Mouse (Mus musculus) neutrophil, adult 59 days (primary cell): ENCODE data around the gene Zfp74. TPM values are rescaled to one million over a fixed set of nuclear protein-coding genes. Genes with fewer than 3 reads are reported as not detected.

Experiments used
- total RNA-seq, 2 experiments: library from RNA; stranded (reverse); gene quantifications; 1 replicate in 1 of 2; 2 replicates in 1 of 2; pipeline ENCODE4 v1.2.4; 2023

Zfp74 gene
- 1 to 10 TPM; 2.7 to 3.3 TPM for total RNA-seq

DNA sequence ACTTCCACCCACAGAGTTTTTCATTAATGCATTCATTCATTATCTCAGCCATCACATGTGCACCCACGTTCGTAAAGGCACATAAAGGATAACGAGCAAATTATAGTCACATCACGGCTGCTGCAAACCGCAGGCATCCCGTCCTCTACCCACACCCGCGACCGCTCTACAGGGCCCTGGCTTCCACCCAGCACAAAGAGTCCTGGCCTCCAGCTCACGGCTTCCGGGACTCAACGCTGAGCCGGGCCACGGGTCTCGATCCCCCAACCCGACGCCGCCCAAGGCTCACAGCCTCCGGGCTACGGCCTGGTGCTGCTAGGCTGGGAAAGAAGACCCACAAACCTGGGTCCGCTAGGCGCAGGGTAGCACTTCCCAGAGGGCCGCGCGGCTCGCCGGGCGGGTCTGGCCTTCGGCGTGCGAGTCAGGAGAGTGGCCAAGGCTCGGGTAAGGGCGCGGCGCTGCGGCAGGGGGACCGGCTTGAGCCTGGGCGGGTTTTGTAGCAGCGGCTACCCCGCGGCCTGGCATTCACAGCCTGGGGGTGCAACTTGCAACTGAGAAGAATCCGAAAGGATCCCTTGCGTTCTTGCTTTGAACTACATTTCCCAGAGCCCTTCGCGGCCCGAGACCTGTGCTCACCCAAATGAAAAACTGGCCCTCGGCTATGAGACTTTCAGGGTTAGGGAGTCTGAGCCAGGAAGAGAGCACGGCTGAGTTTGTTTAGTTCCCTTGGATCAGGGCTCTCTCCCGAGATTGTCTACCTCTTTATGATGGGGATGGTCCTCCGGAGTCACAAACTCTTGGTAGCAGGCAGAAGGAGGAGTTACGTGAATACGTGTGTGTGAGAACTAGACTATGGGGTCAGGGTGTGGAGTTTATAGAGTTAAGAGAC, at the start of gene Zfp74:
Gene Zfp74 (minus strand): TSS at position 577 of the 889 bp plus-strand sequence.

DNA sequence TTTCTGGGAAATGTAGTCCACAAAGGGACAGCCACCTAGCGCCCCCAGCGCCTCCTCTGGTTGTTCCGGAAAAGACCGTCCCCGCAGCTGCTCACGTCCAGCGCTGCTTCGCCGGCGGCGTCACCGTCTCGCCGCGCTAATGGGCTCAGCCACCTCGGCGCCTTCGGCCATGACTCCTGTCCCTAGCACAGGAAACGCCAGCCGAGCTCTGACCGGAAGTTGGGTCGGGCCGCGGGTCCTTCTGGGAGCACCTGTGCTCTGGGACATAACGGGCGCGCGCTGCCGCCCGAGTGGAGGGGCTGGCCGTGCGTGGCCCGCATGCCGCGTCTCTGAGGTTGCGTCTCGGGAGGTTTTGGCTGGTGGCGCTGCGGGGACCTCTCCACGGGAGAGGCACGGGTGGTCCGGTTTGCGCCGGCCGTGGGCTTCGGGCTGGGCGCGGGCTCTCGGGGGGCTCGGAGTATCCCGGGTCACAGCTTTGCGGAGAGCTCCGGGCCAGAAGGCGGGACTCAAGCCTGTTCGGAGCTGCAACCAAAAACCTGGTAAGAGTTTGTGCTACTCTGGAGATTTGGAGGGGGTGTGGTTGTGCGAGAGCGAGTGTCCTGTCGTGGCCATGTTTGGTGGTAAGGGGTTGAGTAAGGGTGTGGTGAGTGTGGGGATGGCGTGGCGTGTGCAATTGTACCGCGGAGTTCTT, 29.9 kb upstream of the Zfp74 start, which contains the start of gene Zfp568:
Gene Zfp568 (plus strand): TSS at position 266 of the 691 bp plus-strand sequence.

DNA sequence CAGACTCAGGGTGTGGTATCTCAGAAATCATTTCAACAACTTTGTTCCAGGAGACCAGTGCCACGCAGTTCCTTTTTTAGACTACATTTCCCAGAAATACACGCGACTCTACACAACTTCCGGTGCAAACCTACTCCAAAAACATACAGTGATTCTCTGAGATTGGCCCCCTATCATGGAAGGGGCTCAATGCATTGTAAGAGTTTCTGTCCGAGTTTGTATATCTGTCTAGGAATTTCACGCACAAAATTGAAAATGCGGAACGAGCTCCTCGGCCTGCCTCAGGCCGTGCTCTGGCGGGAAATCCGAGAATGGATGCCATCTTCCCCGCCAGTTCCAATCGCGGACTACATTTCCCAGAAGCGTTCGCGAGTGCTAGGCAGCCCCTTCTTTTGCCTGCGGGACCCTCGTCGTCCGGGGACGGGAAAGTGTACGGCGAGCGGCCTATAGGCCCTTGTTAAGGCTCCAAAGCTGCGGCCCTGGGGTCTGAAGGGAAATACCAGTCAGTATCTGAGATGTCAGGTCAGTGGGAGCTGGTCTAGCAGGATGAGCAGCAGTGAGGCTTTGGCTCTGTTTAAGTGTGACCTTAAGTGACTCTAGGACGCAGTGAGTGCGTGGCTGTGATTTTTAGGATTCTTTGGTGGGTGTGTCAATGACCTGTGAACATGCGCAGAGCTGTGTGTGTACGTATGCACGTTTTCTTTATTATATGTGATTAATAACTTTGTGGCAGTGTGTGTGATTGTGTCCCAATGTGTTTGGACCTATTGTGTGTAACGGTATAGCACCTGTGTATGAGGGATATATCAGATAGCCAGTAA, 45.5 kb downstream of the Zfp74 start, which contains the start of gene Zfp383:
Gene Zfp383 (plus strand): TSS at position 94 of the 821 bp plus-strand sequence.

DNA sequence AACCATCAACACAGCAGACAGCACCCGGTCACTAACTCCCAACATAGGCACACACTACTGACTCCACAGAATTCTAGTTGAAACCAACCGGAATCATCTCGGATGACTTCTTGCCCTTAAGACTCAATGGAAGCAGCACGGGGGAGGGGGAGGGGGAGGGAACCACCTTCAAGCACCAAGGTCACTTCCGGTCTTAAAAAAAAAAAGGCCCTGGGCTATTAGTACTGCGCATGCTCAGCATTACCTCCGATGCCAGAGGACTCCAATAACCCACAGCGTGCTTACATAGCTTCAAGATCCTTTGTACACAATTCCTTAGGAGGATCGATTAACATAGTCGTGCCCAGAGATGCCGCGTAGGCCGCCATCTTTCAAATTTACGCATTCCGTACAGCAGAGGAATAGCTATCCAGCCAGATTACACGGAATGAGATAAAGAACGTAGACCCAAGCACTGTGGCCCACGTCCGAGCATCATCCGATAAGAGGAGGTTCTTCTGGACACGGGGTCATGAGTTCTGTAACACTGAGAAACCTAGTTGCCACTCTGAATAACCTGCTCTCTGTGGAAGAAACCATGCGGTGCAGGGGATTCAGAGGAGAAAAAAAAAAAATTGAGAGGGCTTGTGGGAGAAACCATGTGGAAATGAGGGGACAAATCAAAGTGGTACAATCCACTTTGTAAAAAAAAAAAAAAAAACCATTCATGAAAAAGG, 47.8 kb downstream of the Zfp74 start, which contains the start of gene Zfp27:
Gene Zfp27 (minus strand): TSS at position 607 of the 716 bp plus-strand sequence.

Other genes starting within 250 kb of the Zfp74 start
- gene Catsperg2, start 227.1 kb downstream of the Zfp74 start, total RNA-seq: not detected
- 1 to 10 TPM; 9.0 to 9.7 TPM for gene Zfp84, start 185.5 kb downstream of the Zfp74 start, total RNA-seq
- gene Zfp30, start 170.1 kb downstream of the Zfp74 start, total RNA-seq: under 1 TPM in 1 of 2 experiments, not detected in 1; 0.09 TPM
- gene Zfp790, start 138.0 kb downstream of the Zfp74 start, total RNA-seq: 1 to 10 TPM; 4.1 to 6.0 TPM
- gene Zfp940, start 100.4 kb downstream of the Zfp74 start, total RNA-seq: under 1 TPM; 0.24 to 0.73 TPM
- gene Zfp420, start 94.1 kb downstream of the Zfp74 start, total RNA-seq: 1 to 10 TPM; 2.0 TPM
- gene Zfp27, start 47.5 kb downstream of the Zfp74 start, total RNA-seq: 1 to 10 TPM; 1.7 to 2.4 TPM
- gene Zfp383, start 45.9 kb downstream of the Zfp74 start, total RNA-seq: under 1 TPM; 0.46 to 0.80 TPM
- 10 to 100 TPM in 1 of 2 experiments, 1 to 10 TPM in 1; 9.7 to 13.8 TPM for gene Zfp568, start 29.9 kb upstream of the Zfp74 start, total RNA-seq
- under 1 TPM; 0.44 to 0.71 TPM for gene Zfp14, start 97.3 kb upstream of the Zfp74 start, total RNA-seq
- gene Zfp82, start 118.8 kb upstream of the Zfp74 start, total RNA-seq: under 1 TPM; 0.47 to 0.77 TPM
- gene Gm26920, start 136.3 kb upstream of the Zfp74 start, total RNA-seq: not detected
- 1 to 10 TPM in 1 of 2 experiments, under 1 TPM in 1; 0.57 to 2.0 TPM for gene Zfp566, start 136.4 kb upstream of the Zfp74 start, total RNA-seq
- gene Zfp260, start 140.7 kb upstream of the Zfp74 start, total RNA-seq: 1 to 10 TPM; 5.9 to 6.9 TPM
- 10 to 100 TPM; 10.5 to 11.6 TPM for gene Zfp382, start 167.9 kb upstream of the Zfp74 start, total RNA-seq
- gene Zfp146, start 215.7 kb upstream of the Zfp74 start, total RNA-seq: 10 to 100 TPM; 13.5 to 18.0 TPM
- 1 to 10 TPM; 1.5 to 1.6 TPM for gene Cox7a1, start 230.1 kb upstream of the Zfp74 start, total RNA-seq
- 100 to 1,000 TPM; 225 to 239 TPM for gene Capns1, start 244.7 kb upstream of the Zfp74 start, total RNA-seq